Mouse (Mus musculus): ENCODE data around the gene Olfr487. TPM values are rescaled to one million over a fixed set of nuclear protein-coding genes. Genes with fewer than 3 reads are reported as not detected.

The Olfr487 gene
- polyA plus RNA-seq, 1 experiment from 2014 or later, result not detected

Other genes with a start within 250 kb of the Olfr487 start
- not detected in 2 replicates for gene Olfr476, start 249.8 kb downstream of the Olfr487 start, polyA plus RNA-seq (2015; fragmentation: Nextera tagmentation; extraction: Ambion mirVana)
- not detected in 2 replicates for gene Olfr477, start 227.9 kb downstream of the Olfr487 start, polyA plus RNA-seq (2015; fragmentation: Nextera tagmentation; extraction: Ambion mirVana)
- gene Olfr478, start 180.6 kb downstream of the Olfr487 start, polyA plus RNA-seq (2015; fragmentation: Nextera tagmentation; extraction: Ambion mirVana), result not detected in 2 replicates
- not detected in 2 replicates for gene Olfr479, start 163.9 kb downstream of the Olfr487 start, polyA plus RNA-seq (2015; fragmentation: Nextera tagmentation; extraction: Ambion mirVana)
- not detected in 2 replicates for gene Olfr480, start 147.3 kb downstream of the Olfr487 start, polyA plus RNA-seq (2015; fragmentation: Nextera tagmentation; extraction: Ambion mirVana)
- gene Olfr481, start 134.8 kb downstream of the Olfr487 start, polyA plus RNA-seq (2015; fragmentation: Nextera tagmentation; extraction: Ambion mirVana), result not detected in 2 replicates
- gene Olfr482, start 117.0 kb downstream of the Olfr487 start, polyA plus RNA-seq (2015; fragmentation: Nextera tagmentation; extraction: Ambion mirVana), result not detected in 2 replicates
- not detected in 2 replicates for gene Olfr483, start 113.8 kb downstream of the Olfr487 start, polyA plus RNA-seq (2015; fragmentation: Nextera tagmentation; extraction: Ambion mirVana)
- gene Olfr484, start 87.2 kb downstream of the Olfr487 start, polyA plus RNA-seq (2015; fragmentation: Nextera tagmentation; extraction: Ambion mirVana), result not detected in 2 replicates
- gene Olfr485, start 54.8 kb downstream of the Olfr487 start, polyA plus RNA-seq (2015; fragmentation: Nextera tagmentation; extraction: Ambion mirVana), result not detected in 2 replicates
- gene Olfr486, start 41.9 kb downstream of the Olfr487 start, polyA plus RNA-seq (2015; fragmentation: Nextera tagmentation; extraction: Ambion mirVana), result not detected in 2 replicates
- not detected in 2 replicates for gene Olfr488, start 43.7 kb upstream of the Olfr487 start, polyA plus RNA-seq (2015; fragmentation: Nextera tagmentation; extraction: Ambion mirVana)
- gene Olfr490, start 74.3 kb upstream of the Olfr487 start, polyA plus RNA-seq (2015; fragmentation: Nextera tagmentation; extraction: Ambion mirVana), result not detected in 2 replicates
- not detected in 2 replicates for gene Olfr491, start 98.8 kb upstream of the Olfr487 start, polyA plus RNA-seq (2015; fragmentation: Nextera tagmentation; extraction: Ambion mirVana)
- gene Olfr492, start 109.0 kb upstream of the Olfr487 start, polyA plus RNA-seq (2015; fragmentation: Nextera tagmentation; extraction: Ambion mirVana), result not detected in 2 replicates
- gene Olfr493, start 132.3 kb upstream of the Olfr487 start, polyA plus RNA-seq (2015; fragmentation: Nextera tagmentation; extraction: Ambion mirVana), result not detected in 2 replicates
- gene Olfr494, start 150.7 kb upstream of the Olfr487 start, polyA plus RNA-seq (2015; fragmentation: Nextera tagmentation; extraction: Ambion mirVana), result not detected in 2 replicates
- not detected in 2 replicates for gene Olfr495, start 178.5 kb upstream of the Olfr487 start, polyA plus RNA-seq (2015; fragmentation: Nextera tagmentation; extraction: Ambion mirVana)
- not detected in 2 replicates for gene Olfr497, start 205.8 kb upstream of the Olfr487 start, polyA plus RNA-seq (2015; fragmentation: Nextera tagmentation; extraction: Ambion mirVana)